Mouse (Mus musculus) cerebellum, adult (tissue): ENCODE measurements at regions not wholly inside any gene's neighbourhood (a gene's known extent, or its start where the extent isn't known, plus 50 kb on each side); places are given as distances from the start of the nearest gene placed in this dataset.

ENCODE experiments used
- ATAC-seq: cut with Nextera tagmentation; 2 replicates; pipeline ENCODE4 v1.9.2; 2017; ENCODE audit warnings: mild to moderate bottlenecking, moderate library complexity, mixed read lengths; ENCODE audit not compliant: insufficient number of reproducible peaks, low FRiP score, low TSS enrichment

GRCm38 (mm10) chr15:31087607-31088006 is 136.5 kb upstream of the Dap start:
- no peak for ATAC-seq

- ATAC-seq, result peak; percentile 87
Measured at GRCm38 (mm10) chr15:31091916-31092570, 132.1 kb upstream of the Dap start.

- no peak for ATAC-seq
Measured at GRCm38 (mm10) chr15:31096206-31096605, 127.9 kb upstream of the Dap start.

- no peak for ATAC-seq
Measured at GRCm38 (mm10) chr15:31097301-31097700, 126.8 kb upstream of the Dap start.

GRCm38 (mm10) chr15:31104743-31105142 is 119.4 kb upstream of the Dap start:
- no peak for ATAC-seq

- no peak for ATAC-seq
Measured at GRCm38 (mm10) chr15:31106907-31107306, 117.2 kb upstream of the Dap start.

GRCm38 (mm10) chr15:31113216-31113615 is 110.9 kb upstream of the Dap start:
- ATAC-seq, result no peak

- ATAC-seq, result no peak
Measured at GRCm38 (mm10) chr15:31117338-31117737, 106.8 kb upstream of the Dap start.

GRCm38 (mm10) chr15:31120147-31120546 is 104.0 kb upstream of the Dap start:
- ATAC-seq, result no peak

GRCm38 (mm10) chr15:31125784-31126183 is 98.3 kb upstream of the Dap start:
- no peak for ATAC-seq

- ATAC-seq, result no peak
Measured at GRCm38 (mm10) chr15:31126999-31127398, 97.1 kb upstream of the Dap start.

- ATAC-seq, result no peak
Measured at GRCm38 (mm10) chr15:31134891-31135290, 89.2 kb upstream of the Dap start.

GRCm38 (mm10) chr15:31138637-31139036 is 85.5 kb upstream of the Dap start:
- ATAC-seq, result no peak

- ATAC-seq, result no peak
Measured at GRCm38 (mm10) chr15:31141750-31142149, 82.4 kb upstream of the Dap start.

- 0 out of 2 replicates have a peak, but pooled peaks have one; percentile 15 for ATAC-seq
Measured at GRCm38 (mm10) chr15:31148251-31149145, 75.6 kb upstream of the Dap start.

- ATAC-seq, result peak; percentile 59
Measured at GRCm38 (mm10) chr15:31149855-31150254, 74.3 kb upstream of the Dap start.

- ATAC-seq, result peak; percentile 50
Measured at GRCm38 (mm10) chr15:31150546-31151471, 73.3 kb upstream of the Dap start.

GRCm38 (mm10) chr15:31155141-31155540 is 69.0 kb upstream of the Dap start:
- ATAC-seq, result no peak

- no peak for ATAC-seq
Measured at GRCm38 (mm10) chr15:31166543-31167105, 57.5 kb upstream of the Dap start.

- no peak for ATAC-seq
Measured at GRCm38 (mm10) chr15:31167506-31167905, 56.6 kb upstream of the Dap start.
